Mouse (Mus musculus) kidney, postnatal 0 days (tissue): ENCODE measurements around the gene Cpd. TPM values are rescaled to one million over a fixed set of nuclear protein-coding genes. Genes with fewer than 3 reads are reported as not detected.
"Not testable (repeated sequence)": the region's sequence is repeated elsewhere in the genome, so short reads cannot be mapped to it uniquely, and the experiment has no call there.

Experiments used
- ATAC-seq: fragments of 200-750 bp; cut with Nextera tagmentation; replicated peaks from 2 replicates; pipeline ENCODE4 v1.8.0; 2017; ENCODE audit warnings: low read depth, moderate number of reproducible peaks, moderate TSS enrichment, moderate library complexity; ENCODE audit not compliant: low FRiP score
- DNase-seq: peaks from one replicate; pipeline ENCODE4 v3.0.0-alpha.2; 2016; ENCODE audit warnings: low spot score
- H3K27ac ChIP-seq: fragments of 300-500 bp; sonication (generic); 2 replicates; pipeline ENCODE4 v1.5.1; 2014; ENCODE audit warnings: mild to moderate bottlenecking
- H3K27me3 ChIP-seq: fragments of 300-500 bp; sonication (generic); 2 replicates; pipeline ENCODE4 v1.6.1; 2014; ENCODE audit warnings: low read length, mixed read lengths; ENCODE audit not compliant: insufficient read depth
- H3K36me3 ChIP-seq: fragments of 300-500 bp; sonication (generic); 2 replicates; pipeline ENCODE4 v1.6.1; 2014; ENCODE audit warnings: low read length, mixed read lengths; ENCODE audit not compliant: insufficient read depth
- H3K4me1 ChIP-seq: fragments of 300-500 bp; sonication (generic); replicated peaks from 2 replicates; pipeline ENCODE4 v1.6.1; 2014; ENCODE audit warnings: antibody characterized with exemption, low read length, mixed read lengths; ENCODE audit not compliant: insufficient read depth
- H3K4me2 ChIP-seq: fragments of 300-500 bp; sonication (generic); 2 replicates; pipeline ENCODE4 v1.6.1; 2014; ENCODE audit warnings: mild to moderate bottlenecking, low read length, moderate library complexity, mixed read lengths
- H3K4me3 ChIP-seq: fragments of 300-500 bp; sonication (generic); replicated peaks from 2 replicates; pipeline ENCODE4 v1.5.1; 2014; ENCODE audit warnings: low read depth, low read length
- H3K9ac ChIP-seq: fragments of 300-500 bp; sonication (generic); 2 replicates; pipeline ENCODE4 v1.6.1; 2014; ENCODE audit warnings: low read depth, low read length
- H3K9me3 ChIP-seq: fragments of 300-500 bp; sonication (generic); replicated peaks from 2 replicates; pipeline ENCODE4 v1.6.1; 2016; ENCODE audit warnings: low read length, inconsistent platforms, mixed read lengths
- CTCF ChIP-seq: IDR thresholded peaks from 2 replicates; pipeline ENCODE4 v1.5.1; 2016; ENCODE audit warnings: antibody characterized with exemption, low read depth, mild to moderate bottlenecking, moderate library complexity
- WGBS: fragments of 180-500 bp; shearing (Covaris S2); extraction: QIAGEN DNeasy Blood & Tissue Kit; methylation state at CpG from one replicate; pipeline ENCODE4 v1.1.7; 2014; 5-methylcytosine and 5-hydroxymethylcytosine counted together
- polyA plus RNA-seq: library from polyadenylated mRNA; unstranded; fragments of >200 nt; fragmentation: Nextera tagmentation; extraction: Ambion mirVana; gene quantifications from 2 replicates; pipeline ENCODE4 v1.2.1, GENCODE M21; 2015

Cpd gene
- polyA plus RNA-seq, 1 experiment from 2014 or later, result 20.4 TPM

- Histone ChIP-seq H3K4me2 (no peak overlapping the region), H3K9me3 (no peaks in the 10 kb centered on the region), H3K27me3 (no peaks in the 10 kb centered on the region), H3K27ac (no peak overlapping the region), H3K9ac (no peak overlapping the region), H3K4me3 (no peak overlapping the region), H3K36me3 (peaks cover 24% of the 10 kb centered on the region; the same call in 1 of the 2 replicates), H3K4me1 (no peaks in the 10 kb centered on the region)
- WGBS, result 71% methylated on average over 4 of the region's 4 CpGs
- no peak for DNase-seq
- ATAC-seq, result no peak
- TF ChIP-seq CTCF, result no peak
These were observed 40.8 kb downstream of the Cpd start for GRCm38 (mm10) chr11:76806026-76806425.

GRCm38 (mm10) chr11:76805072-76805471, 41.7 kb downstream of the Cpd start:
- H3K36me3 ChIP-seq, result peaks cover 24% of the 10 kb centered on the region; the same call in 1 of the 2 replicates
- ATAC-seq, result not testable (repeated sequence)
- WGBS, result 93% methylated on average over 2 of the region's 4 CpGs

DNA sequence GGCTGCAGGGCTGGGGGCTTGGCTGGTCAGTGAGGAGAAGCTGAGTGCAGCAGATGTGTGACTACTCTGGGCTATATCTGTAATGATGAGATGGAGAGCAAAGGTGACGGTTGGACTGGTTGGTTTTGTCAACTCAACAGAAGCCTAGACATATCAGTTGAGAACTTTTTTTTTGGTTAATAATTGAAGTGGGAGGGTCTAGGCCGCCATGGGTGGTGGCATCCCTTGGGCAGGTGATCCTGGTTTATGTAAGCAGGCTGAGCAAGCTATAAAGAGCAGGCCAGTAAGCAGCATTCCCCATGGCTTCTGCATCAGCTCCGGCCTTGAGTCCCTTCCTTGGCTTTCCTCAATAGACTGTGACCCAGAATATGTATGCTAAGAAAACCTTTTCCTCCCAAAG, 43.6 kb downstream of the Cpd start:
- Histone ChIP-seq H3K9me3 (no peaks in the 10 kb centered on the region), H3K4me1 (no peaks in the 10 kb centered on the region), H3K4me2 (no peak overlapping the region), H3K9ac (no peak overlapping the region), H3K36me3 (peaks cover 35% of the 10 kb centered on the region; the same call in 1 of the 2 replicates), H3K4me3 (no peak overlapping the region), H3K27me3 (no peaks in the 10 kb centered on the region), H3K27ac (no peak overlapping the region)
- no peak; the same call in 1 of the 2 replicates for ATAC-seq
- no peak for DNase-seq
- TF ChIP-seq CTCF, result no peak
- WGBS, result 90% methylated on average over 3 of the region's 3 CpGs

More at GRCm38 (mm10) chr11:76805072-76805471, 41.7 kb downstream of the Cpd start:
- H3K9ac ChIP-seq, H3K4me3 ChIP-seq, H3K27ac ChIP-seq, H3K27me3 ChIP-seq, H3K9me3 ChIP-seq, H3K4me2 ChIP-seq, DNase-seq, H3K4me1 ChIP-seq: not testable (repeated sequence)

- no peaks in the 10 kb centered on the region for H3K27me3 ChIP-seq
- no peak overlapping the region for H3K4me2 ChIP-seq
- TF ChIP-seq CTCF, result no peak
- no peak overlapping the region for H3K4me3 ChIP-seq
- H3K9ac ChIP-seq, result no peak overlapping the region
- H3K27ac ChIP-seq, result no peak overlapping the region
- WGBS, result 53% methylated on average over 6 of the region's 6 CpGs
- H3K9me3 ChIP-seq, result no peaks in the 10 kb centered on the region
- ATAC-seq (peak; percentile 43), DNase-seq (peak; percentile 64)
- H3K4me1 ChIP-seq, result no peaks in the 10 kb centered on the region
- peaks cover 45% of the 10 kb centered on the region; the same call in 1 of the 2 replicates for H3K36me3 ChIP-seq
These were observed 49.6 kb downstream of the Cpd start for GRCm38 (mm10) chr11:76797236-76797635.

DNA sequence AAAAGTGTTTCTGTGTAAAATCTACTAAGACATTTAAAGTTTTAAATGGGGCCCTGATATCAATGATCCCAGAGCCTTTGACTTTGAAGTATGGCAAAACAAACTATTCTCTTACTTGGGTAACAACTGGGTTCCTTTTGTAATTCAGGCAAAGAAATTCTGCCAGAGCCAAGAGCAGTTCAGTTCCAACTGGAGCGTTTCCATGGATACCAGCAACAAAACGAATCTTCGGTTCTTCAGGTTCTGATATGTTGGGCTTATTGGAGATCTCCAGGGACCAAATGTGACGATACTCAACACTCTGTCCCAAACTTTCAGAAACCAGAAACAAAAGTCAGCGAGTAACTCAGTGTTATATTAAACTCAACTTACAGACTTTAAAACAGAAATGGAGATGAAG, 51.5 kb downstream of the Cpd start:
- WGBS, result 91% methylated on average over 5 of the region's 5 CpGs
- H3K9me3 ChIP-seq, result no peaks in the 10 kb centered on the region
- DNase-seq, result no peak
- ATAC-seq, result no peak
- no peak overlapping the region for H3K4me3 ChIP-seq
- no peak for TF ChIP-seq CTCF
- H3K27me3 ChIP-seq, result no peaks in the 10 kb centered on the region
- no peaks in the 10 kb centered on the region for H3K4me1 ChIP-seq
- no peak overlapping the region for H3K4me2 ChIP-seq
- H3K36me3 ChIP-seq, result peaks cover 57% of the 10 kb centered on the region; the same call in 1 of the 2 replicates
- no peak overlapping the region for H3K27ac ChIP-seq
- no peak overlapping the region for H3K9ac ChIP-seq

DNA sequence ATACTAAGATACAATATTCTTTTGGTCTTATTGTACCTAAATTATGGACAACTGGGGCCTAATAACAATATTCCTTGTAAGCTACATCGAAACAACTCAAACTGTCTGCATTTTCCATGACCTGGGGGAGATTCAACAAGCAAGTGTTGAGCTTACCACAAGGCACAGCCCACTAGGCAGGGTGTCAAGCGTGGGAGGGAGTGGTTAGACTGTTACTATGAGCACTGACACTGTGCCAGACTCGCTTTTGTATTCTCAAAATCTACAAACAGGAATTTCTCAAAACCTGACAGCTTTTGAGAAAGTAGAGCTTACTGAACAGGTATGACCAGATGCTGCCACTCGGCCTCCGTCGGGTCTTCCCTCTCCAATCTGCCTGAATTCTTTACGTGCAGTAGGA, 55.5 kb downstream of the Cpd start:
- Histone ChIP-seq H3K36me3 (peaks cover 39% of the 10 kb centered on the region; the same call in 1 of the 2 replicates), H3K27me3 (no peaks in the 10 kb centered on the region), H3K27ac (no peak overlapping the region), H3K4me3 (no peak overlapping the region), H3K9ac (no peak overlapping the region), H3K4me1 (no peaks in the 10 kb centered on the region), H3K9me3 (no peaks in the 10 kb centered on the region), H3K4me2 (no peak overlapping the region)
- ATAC-seq (no peak), DNase-seq (no peak)
- TF ChIP-seq CTCF, result no peak
- 73% methylated on average over 7 of the region's 7 CpGs for WGBS

DNA sequence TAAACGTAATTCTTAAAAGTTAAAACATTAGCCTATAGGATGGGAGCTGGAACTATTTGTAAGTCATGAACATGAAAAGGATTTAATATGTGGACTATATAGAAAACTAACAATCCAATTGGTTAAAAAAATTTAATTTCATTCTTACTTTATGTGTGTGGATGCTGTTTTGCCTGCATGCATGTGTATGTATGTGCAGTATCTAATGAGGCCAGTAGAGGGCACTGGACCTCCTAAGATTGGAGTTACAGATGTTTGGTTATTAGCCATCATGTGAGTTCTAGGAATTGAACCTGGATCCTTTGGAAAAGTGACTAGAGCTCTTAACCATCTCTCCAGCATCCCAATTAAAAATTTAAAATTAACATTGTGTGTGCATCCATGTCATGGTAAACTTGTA, 57.6 kb downstream of the Cpd start:
- no peaks in the 10 kb centered on the region for H3K27me3 ChIP-seq
- TF ChIP-seq CTCF, result peak; percentile 89
- no peak overlapping the region for H3K4me3 ChIP-seq
- H3K4me2 ChIP-seq, result no peak overlapping the region
- H3K9me3 ChIP-seq, result no peaks in the 10 kb centered on the region
- H3K27ac ChIP-seq, result no peak overlapping the region
- H3K4me1 ChIP-seq, result no peaks in the 10 kb centered on the region
- peaks cover 50% of the 10 kb centered on the region for H3K36me3 ChIP-seq
- DNase-seq (peak; percentile 79), ATAC-seq (no peak)
- no peak overlapping the region for H3K9ac ChIP-seq
- 70% methylated on average over 1 of the region's 1 CpGs for WGBS
